Mouse (Mus musculus): ENCODE measurements around the gene Tut7. TPM values are rescaled to one million over a fixed set of nuclear protein-coding genes. Genes with fewer than 3 reads are reported as not detected.
"Not testable (repeated sequence)": the region's sequence is repeated elsewhere in the genome, so short reads cannot be mapped to it uniquely, and the experiment has no call there.

Tut7 gene
- total RNA-seq, 1 experiment from 2014 or later = 76.0 TPM

GRCm38 (mm10) chr13:59766786-59767515 lies 56.0 kb downstream of the Tut7 start:
- DNase-seq = peak; percentile 17

GRCm38 (mm10) chr13:59762791-59763190 lies 60.2 kb downstream of the Tut7 start:
- no peak for DNase-seq

- no peak for DNase-seq
Measured at GRCm38 (mm10) chr13:59756906-59757305, 66.0 kb downstream of the Tut7 start.

GRCm38 (mm10) chr13:59750310-59750709 lies 72.6 kb downstream of the Tut7 start:
- no peak for DNase-seq

- DNase-seq = no peak
Measured at GRCm38 (mm10) chr13:59746711-59747110, 76.2 kb downstream of the Tut7 start, which contains the start of gene 1700014D04Rik. TSS of gene 1700014D04Rik (minus strand) at chr13:59746752.

- DNase-seq = no peak
Measured at GRCm38 (mm10) chr13:59746164-59746563, 76.8 kb downstream of the Tut7 start.

- no peak for DNase-seq
Measured at GRCm38 (mm10) chr13:59745462-59745861, 77.5 kb downstream of the Tut7 start.

- no peak for DNase-seq
Measured at GRCm38 (mm10) chr13:59741697-59742096, 81.2 kb downstream of the Tut7 start.

- peak; percentile 62 for DNase-seq
Measured at GRCm38 (mm10) chr13:59741096-59741495, 81.9 kb downstream of the Tut7 start.

GRCm38 (mm10) chr13:59739397-59739796 lies 83.5 kb downstream of the Tut7 start:
- no peak for DNase-seq

- no peak for DNase-seq
Measured at GRCm38 (mm10) chr13:59738455-59738854, 84.5 kb downstream of the Tut7 start.

GRCm38 (mm10) chr13:59735190-59735589 lies 87.8 kb downstream of the Tut7 start:
- DNase-seq = no peak

- not testable (repeated sequence) for DNase-seq
Measured at GRCm38 (mm10) chr13:59734347-59734746, 88.6 kb downstream of the Tut7 start.

- DNase-seq = no peak
Measured at GRCm38 (mm10) chr13:59733936-59734335, 89.0 kb downstream of the Tut7 start.

GRCm38 (mm10) chr13:59731652-59732051 lies 91.3 kb downstream of the Tut7 start, which contains the start of gene Spata31d1d:
TSS of gene Spata31d1d (minus strand) at chr13:59731752.
- no peak for DNase-seq

GRCm38 (mm10) chr13:59728378-59729093 lies 94.4 kb downstream of the Tut7 start:
- peak; percentile 72 for DNase-seq

- no peak for DNase-seq
Measured at GRCm38 (mm10) chr13:59726139-59726867, 96.6 kb downstream of the Tut7 start.

- not testable (repeated sequence) for DNase-seq
Measured at GRCm38 (mm10) chr13:59722089-59722488, 100.9 kb downstream of the Tut7 start.

All from adrenal gland, postnatal 25 days (tissue).